Mouse (Mus musculus): ENCODE measurements around the gene Mical1.

Mical1 gene

GRCm38 (mm10) chr10:41476171-41477017 lies at the start of gene Mical1:
Mical1 (plus strand) TSS chr10:41476314.
- peak; percentile 58 for DNase-seq (ENCODE audit: low spot score)

GRCm38 (mm10) chr10:41426368-41426767 lies 49.7 kb upstream of the Mical1 start:
- DNase-seq (ENCODE audit: low spot score): no peak

- DNase-seq (ENCODE audit: low spot score): peak; percentile 63
These were observed 41.5 kb upstream of the Mical1 start for GRCm38 (mm10) chr10:41434624-41435023.

- no peak for DNase-seq (ENCODE audit: low spot score)
These were observed 41.0 kb upstream of the Mical1 start for GRCm38 (mm10) chr10:41435141-41435540.

GRCm38 (mm10) chr10:41448216-41448615 lies 27.9 kb upstream of the Mical1 start:
- no peak for DNase-seq (ENCODE audit: low spot score)

GRCm38 (mm10) chr10:41449684-41450083 lies 26.4 kb upstream of the Mical1 start:
- peak; percentile 45 for DNase-seq (ENCODE audit: low spot score)

GRCm38 (mm10) chr10:41450137-41450670 lies 25.9 kb upstream of the Mical1 start, which contains the start of gene Zbtb24:
Zbtb24 (plus strand) TSS chr10:41450383.
- DNase-seq (ENCODE audit: low spot score): peak; percentile 96

- no peak for DNase-seq (ENCODE audit: low spot score)
These were observed 25.2 kb upstream of the Mical1 start for GRCm38 (mm10) chr10:41450780-41451522.

- DNase-seq (ENCODE audit: low spot score): no peak
These were observed 24.5 kb upstream of the Mical1 start for GRCm38 (mm10) chr10:41451656-41452055.

- DNase-seq (ENCODE audit: low spot score): no peak
These were observed 23.3 kb upstream of the Mical1 start for GRCm38 (mm10) chr10:41452791-41453190.

- DNase-seq (ENCODE audit: low spot score): no peak
These were observed 16.1 kb upstream of the Mical1 start for GRCm38 (mm10) chr10:41459990-41460389.

- no peak for DNase-seq (ENCODE audit: low spot score)
These were observed 15.6 kb upstream of the Mical1 start for GRCm38 (mm10) chr10:41460501-41460900.

GRCm38 (mm10) chr10:41461057-41461722 lies 14.9 kb upstream of the Mical1 start:
- no peak for DNase-seq (ENCODE audit: low spot score)

- no peak for DNase-seq (ENCODE audit: low spot score)
These were observed 11.6 kb upstream of the Mical1 start for GRCm38 (mm10) chr10:41464401-41464955.

GRCm38 (mm10) chr10:41467325-41467724 lies 8.8 kb upstream of the Mical1 start:
- DNase-seq (ENCODE audit: low spot score): no peak

GRCm38 (mm10) chr10:41470693-41471092 lies 5.4 kb upstream of the Mical1 start:
- DNase-seq (ENCODE audit: low spot score): no peak

- no peak for DNase-seq (ENCODE audit: low spot score)
These were observed 3.6 kb upstream of the Mical1 start for GRCm38 (mm10) chr10:41472534-41472933.

- DNase-seq (ENCODE audit: low spot score): no peak
These were observed 3.1 kb upstream of the Mical1 start for GRCm38 (mm10) chr10:41472962-41473481.

GRCm38 (mm10) chr10:41473782-41474468 lies 2.2 kb upstream of the Mical1 start:
- no peak for DNase-seq (ENCODE audit: low spot score)

GRCm38 (mm10) chr10:41474981-41475391 lies 1.1 kb upstream of the Mical1 start:
- DNase-seq (ENCODE audit: low spot score): no peak

GRCm38 (mm10) chr10:41477018-41477277 lies 834 bp downstream of the Mical1 start:
- DNase-seq (ENCODE audit: low spot score): no peak

All from layer of hippocampus, adult 11-12 months (tissue).